Mouse (Mus musculus) embryonic fibroblast, embryonic 13.5 days (primary cell): ENCODE data around the gene Col4a5.

Experiments used
- CTCF ChIP-seq: IDR thresholded peaks from 2 replicates; pipeline ENCODE4 v1.5.1; 2011; ENCODE audit warnings: mild to moderate bottlenecking, control low read depth, low read length, moderate library complexity, borderline replicate concordance; ENCODE audit not compliant: insufficient read depth
- POLR2A ChIP-seq: IDR thresholded peaks from 2 replicates; pipeline ENCODE4 v1.6.1; 2011; ENCODE audit warnings: low read depth, mild to moderate bottlenecking, control low read depth, low read length, moderate library complexity

GRCm38 (mm10) chrX:141473470-141474302 is 1.5 kb upstream of the Col4a5 start, which contains the start of gene Col4a6:
- TF ChIP-seq POLR2A (no peak), CTCF (no peak)
